Mouse (Mus musculus) gonadal fat pad, adult 2 months (tissue): ENCODE results near the gene Olfr94. TPM values are rescaled to one million over a fixed set of nuclear protein-coding genes. Genes with fewer than 3 reads are reported as not detected.
"Not testable (repeated sequence)": the region's sequence is repeated elsewhere in the genome, so short reads cannot be mapped to it uniquely, and the experiment has no call there.

ENCODE experiments used
- DNase-seq: peaks from one replicate; pipeline ENCODE4 v3.0.0-alpha.2; 2012; ENCODE audit warnings: low read depth
- polyA plus RNA-seq: library from polyadenylated mRNA; depleted of rRNA; stranded (reverse); fragments of >200 nt; gene quantifications from 2 replicates; pipeline ENCODE4 v1.2.3, GENCODE M21; 2012; rRNA removed

Olfr94 gene
- polyA plus RNA-seq = not detected in 2 replicates

DNA sequence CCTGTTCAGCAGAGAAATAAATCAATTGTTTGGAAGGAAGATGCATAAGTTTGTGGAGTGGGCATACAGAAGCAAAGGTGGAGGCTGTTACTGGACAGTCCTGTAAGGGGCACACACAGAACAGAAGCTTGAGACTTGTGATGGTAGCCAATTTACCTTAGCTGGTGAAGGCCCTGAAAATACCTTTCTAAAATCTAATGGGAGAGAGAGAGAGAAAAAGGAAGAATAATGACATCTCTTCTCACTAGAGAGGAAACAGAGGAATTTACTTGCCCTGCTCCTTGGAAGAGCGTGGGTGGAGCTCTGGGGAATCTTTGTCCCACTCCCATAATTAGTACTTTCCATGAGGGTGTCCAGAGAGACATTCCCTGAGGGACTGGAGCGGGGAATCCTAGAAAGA is at the start of gene Olfr94:
TSS of gene Olfr94 (minus strand) at position 101 of the 400 bp plus-strand sequence.
- DNase-seq = no peak

DNA sequence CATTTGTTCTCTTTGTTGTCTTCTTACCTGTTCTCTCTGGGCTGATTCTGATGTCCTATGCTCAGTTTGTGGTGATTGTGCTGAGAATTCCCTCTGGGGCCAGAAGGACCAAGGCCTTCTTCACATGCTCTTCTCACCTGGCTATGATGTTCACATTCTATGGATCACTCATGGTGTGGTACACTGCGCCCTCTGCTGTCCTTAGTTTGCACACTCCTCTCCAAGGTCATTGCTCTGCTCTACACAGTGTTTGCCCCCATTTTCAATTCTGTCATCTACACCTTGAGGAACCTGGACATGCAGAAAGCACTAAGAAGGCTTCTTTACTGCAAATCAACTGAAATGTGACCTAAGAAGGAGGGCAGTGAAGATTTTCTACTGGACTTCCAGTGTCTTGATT is 49.8 kb upstream of the Olfr94 start:
- DNase-seq = no peak

DNA sequence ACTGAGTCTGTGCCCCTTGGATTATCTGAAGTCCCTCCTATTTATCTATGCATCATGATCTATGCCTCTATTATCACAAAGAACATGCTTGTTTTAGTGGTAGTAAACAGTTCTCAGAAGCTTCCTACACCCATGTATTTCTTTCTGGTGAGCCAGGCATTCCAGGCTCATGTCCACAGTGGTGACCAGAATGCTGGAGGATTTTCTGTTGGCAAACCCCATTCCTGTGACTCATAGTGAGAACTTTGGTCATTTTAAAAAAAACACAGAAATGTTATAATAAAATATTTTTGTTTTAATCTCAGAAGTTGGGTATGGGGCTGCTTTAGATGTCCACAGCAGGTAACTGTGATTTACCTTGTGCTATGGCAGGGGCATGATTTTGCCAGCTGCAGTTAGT is 48.7 kb upstream of the Olfr94 start:
- no peak for DNase-seq

- no peak for DNase-seq
Observed at GRCm38 (mm10) chr17:37246715-37247114, 45.9 kb upstream of the Olfr94 start.

DNA sequence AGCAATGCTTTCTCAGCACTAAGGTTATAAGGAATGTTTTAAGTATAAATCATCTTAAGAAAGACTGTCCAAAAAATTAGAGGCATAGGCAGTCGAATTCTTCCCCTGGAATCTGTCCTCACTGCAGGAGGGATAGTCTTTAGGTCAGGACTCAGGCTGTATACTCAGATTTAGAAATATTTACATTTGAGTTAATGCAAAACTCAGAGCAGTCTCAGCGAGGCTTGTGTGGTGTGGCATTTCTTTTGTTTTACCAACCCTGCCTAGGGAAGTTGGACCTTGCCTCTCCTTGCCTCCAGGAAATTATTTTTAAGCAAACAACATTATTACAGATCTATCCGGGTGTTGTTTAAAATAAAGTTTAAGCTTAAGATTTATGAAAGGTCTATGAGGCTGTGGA is 41.4 kb upstream of the Olfr94 start:
- no peak for DNase-seq

DNA sequence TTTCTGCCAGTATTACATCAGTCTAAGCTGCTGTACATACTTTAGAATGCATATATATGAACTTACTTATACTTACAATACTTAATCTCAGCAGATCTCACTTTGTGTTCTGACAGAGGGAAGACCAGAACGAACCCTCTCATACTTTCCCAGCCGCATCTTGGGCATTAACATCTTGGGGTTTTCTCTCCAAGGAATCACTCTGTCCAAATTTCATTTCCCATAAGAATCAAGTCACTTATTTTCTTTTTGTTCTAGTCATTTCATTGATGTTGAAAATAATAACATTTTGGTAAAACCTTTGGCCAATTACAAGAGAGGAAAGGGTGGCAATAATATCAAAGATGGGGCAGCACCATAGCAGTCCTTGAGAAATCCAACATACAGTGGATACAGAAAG is 36.4 kb upstream of the Olfr94 start, which contains the start of gene Olfr97:
TSS of gene Olfr97 (minus strand) at position 101 of the 400 bp plus-strand sequence.
- DNase-seq = not testable (repeated sequence)

- no peak for DNase-seq
Observed at GRCm38 (mm10) chr17:37221879-37222278, 21.1 kb upstream of the Olfr94 start.

DNA sequence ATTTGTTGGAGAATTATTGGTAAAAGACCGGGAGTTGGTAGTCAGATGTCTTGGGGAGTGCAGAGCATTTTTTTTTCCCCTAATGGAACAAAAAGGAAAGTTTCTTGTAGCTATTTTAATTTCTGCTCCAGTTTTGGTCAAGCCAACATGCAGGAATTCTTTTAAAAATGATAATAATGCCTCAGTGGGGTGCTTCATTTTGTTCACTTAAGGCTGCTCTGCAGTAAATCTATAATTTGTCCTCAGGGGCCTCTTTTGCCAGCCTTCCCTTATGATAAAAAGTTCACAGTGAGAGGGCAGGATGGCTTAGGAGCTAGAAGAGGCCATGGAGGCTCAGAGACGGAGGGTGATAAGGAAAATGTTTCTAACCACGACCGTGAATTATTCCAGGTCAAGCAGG is 19.1 kb upstream of the Olfr94 start, which contains the start of gene Olfr96:
TSS of gene Olfr96 (plus strand) at position 301 of the 400 bp plus-strand sequence.
- no peak for DNase-seq

DNA sequence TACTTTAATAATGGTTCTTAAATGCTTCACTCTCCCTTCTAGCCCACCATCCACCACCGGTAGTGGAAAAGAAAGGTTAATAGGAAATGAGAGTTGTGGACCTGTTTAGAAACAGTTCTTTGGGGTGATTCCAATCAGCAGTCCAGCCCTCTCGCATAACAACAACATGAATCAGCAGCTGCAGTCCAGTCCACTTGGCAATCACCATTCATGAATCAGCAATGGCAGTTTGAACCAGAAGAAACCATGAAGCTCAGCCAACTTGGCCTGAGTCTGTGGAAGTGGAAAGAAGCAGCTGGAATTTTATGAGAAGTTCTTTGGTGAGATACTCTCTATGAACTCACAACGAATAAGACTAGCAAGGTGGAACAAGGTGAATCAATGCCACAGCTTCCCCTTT is 17.7 kb upstream of the Olfr94 start:
- no peak for DNase-seq

DNA sequence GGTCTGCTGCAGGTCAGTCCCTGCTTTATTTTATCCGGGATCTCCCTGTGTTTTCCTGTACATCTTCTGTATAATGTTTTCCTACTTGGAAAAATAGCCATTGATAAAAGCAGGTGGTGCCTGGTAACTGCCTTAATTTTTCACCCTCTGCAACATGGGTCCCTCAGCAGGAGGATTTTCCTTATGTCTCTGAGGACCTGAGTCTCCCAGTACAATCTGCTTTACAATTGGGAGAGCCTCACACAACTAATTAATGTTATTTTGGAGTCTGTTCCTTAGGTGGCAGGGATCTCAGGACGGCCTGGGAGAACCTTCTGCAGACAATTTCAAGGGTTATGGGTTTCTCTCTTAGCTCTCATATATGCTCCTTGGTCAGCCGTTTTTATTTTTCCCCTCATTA is 12.2 kb upstream of the Olfr94 start, which contains the start of gene Olfr95:
TSS of gene Olfr95 (minus strand) at position 101 of the 400 bp plus-strand sequence.
- DNase-seq = no peak

- no peak for DNase-seq
Observed at GRCm38 (mm10) chr17:37210884-37211768, 10.3 kb upstream of the Olfr94 start.

DNA sequence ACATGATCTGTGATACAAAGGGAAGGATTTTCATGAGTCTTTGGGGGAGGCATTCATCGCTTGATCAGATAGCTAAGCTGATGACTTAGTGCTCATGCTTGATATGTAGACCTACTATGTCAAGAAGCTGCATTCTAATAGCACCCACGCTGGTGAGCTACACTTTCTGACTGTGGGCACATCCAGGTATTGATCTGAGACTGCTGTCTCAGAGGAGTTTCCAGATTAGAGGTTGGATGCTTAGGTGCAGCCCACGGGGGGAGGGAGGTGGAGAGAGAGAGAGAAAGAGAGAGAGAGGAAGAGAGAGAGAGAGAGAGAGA is 3.1 kb upstream of the Olfr94 start:
- DNase-seq = no peak

GRCm38 (mm10) chr17:37203206-37203916 is 2.6 kb upstream of the Olfr94 start:
- no peak for DNase-seq

DNA sequence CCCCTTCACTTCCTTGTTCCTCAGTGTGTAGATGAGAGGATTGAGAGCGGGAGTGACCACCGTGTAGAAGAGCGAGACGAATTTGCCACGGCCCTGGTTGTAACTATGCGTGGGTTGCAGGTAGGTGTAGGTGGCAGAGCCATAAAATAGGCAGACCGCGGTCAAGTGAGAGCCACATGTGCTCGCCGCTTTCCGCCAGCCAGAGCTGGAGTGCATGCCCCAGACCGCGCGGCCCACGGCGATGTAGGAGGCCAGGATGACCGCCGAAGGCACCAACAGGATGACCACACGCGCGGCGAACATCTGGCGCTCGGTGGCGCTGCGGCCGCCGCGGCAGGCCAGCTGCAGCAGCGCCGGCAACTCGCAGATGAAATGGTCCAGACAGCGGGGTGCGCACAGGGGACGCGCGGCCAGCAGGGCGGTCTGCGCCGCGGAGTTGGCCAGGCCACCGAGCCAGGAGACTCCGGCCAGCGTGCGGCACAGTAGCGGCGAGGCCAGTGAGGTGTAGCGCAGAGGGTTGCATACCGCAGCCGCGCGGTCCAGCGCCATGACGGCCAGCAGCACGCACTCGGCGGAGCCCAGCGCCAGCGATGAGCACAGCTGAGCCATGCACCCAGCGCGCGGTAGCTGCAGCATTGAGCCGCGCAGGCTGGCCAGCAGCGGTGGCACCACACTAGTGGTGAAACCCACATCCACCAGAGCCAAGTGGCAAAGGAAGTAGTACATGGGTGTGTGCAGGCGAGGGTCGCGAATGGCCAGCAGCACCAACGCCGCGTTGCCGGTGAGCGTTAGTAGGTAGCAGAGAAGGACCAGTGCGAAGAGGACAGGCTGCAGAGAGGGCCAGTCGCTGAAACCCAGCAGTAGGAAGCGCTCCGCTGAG is 3.7 kb downstream of the Olfr94 start:
- no peak for DNase-seq

GRCm38 (mm10) chr17:37194782-37195181 is 6.0 kb downstream of the Olfr94 start:
- DNase-seq = no peak

- DNase-seq = no peak
Observed at GRCm38 (mm10) chr17:37193656-37194055, 7.1 kb downstream of the Olfr94 start, which contains the start of gene Ubd. Gene Ubd (plus strand): TSS chr17:37193892.

GRCm38 (mm10) chr17:37193032-37193431 is 7.8 kb downstream of the Olfr94 start:
- no peak for DNase-seq

DNA sequence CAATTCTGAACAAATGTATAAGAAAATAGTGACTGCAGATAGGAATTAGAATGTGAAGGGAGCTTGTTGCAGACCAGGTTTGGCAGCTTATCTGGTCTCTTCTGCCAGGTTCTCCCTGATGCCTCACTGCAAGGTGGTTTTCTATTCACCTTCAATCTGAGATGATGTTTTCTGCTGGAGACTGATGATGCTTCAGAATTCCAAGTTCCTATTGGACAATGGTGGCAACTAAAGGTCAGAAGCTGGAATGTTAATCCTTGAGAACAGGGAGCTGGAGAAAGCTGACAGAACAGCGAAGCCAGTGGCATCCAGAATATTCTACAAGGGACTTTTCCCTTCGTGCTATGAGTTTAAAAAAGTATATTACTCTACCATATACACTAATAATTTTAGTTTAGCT is 10.1 kb downstream of the Olfr94 start:
- no peak for DNase-seq

DNA sequence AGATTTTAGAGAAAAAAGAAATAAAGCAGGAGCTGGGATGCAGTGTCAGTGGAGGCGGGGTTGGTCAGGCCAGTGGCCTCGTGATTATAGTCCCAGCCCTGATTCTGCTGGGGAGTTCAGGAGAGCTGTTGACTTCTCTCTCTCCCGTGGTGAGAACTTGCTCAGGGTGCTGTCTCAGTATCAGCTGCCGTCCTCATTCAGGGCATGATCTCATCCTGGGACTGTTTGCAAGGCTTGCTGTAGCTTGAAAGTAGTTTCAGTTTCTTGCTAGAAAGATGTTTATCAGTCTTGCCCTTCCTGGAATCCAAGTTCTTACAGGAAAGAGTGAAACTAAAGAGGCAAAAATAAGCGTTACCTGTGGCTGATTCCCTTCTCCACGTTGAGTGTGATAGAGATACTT is 15.3 kb downstream of the Olfr94 start:
- DNase-seq = no peak

DNA sequence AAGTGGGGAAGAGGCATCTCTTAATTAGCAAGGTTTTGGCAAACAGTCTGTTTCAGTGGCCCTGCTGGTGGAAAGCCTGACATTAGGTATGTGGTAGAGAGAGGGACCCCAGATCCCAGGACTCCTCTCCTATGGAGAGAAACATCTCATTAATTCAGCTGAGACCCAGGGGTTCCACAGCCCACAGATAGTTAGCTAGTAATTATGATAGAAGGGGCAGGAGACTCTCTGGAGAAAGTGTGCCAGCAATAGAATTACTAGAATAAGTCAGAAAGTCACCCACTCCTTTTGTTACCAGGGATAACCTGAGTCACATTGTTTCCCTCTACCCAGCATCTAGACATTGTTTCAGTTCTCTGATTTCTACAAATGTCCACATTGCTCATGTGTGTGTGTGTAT is 39.4 kb downstream of the Olfr94 start, which contains the start of gene Olfr93:
TSS of gene Olfr93 (minus strand) at position 101 of the 400 bp plus-strand sequence.
- no peak for DNase-seq
